Mouse (Mus musculus) liver, postnatal 0 days (tissue): ENCODE data around the gene Glt6d1.

Experiments
- CTCF ChIP-seq: sonication (generic); IDR thresholded peaks from 2 replicates; pipeline ENCODE4 v1.5.1; 2016; ENCODE audit warnings: antibody characterized with exemption, low read depth
- EP300 ChIP-seq: IDR thresholded peaks from 2 replicates; pipeline ENCODE4 v1.6.1; 2016; ENCODE audit warnings: antibody characterized with exemption, low read depth, mild to moderate bottlenecking

DNA sequence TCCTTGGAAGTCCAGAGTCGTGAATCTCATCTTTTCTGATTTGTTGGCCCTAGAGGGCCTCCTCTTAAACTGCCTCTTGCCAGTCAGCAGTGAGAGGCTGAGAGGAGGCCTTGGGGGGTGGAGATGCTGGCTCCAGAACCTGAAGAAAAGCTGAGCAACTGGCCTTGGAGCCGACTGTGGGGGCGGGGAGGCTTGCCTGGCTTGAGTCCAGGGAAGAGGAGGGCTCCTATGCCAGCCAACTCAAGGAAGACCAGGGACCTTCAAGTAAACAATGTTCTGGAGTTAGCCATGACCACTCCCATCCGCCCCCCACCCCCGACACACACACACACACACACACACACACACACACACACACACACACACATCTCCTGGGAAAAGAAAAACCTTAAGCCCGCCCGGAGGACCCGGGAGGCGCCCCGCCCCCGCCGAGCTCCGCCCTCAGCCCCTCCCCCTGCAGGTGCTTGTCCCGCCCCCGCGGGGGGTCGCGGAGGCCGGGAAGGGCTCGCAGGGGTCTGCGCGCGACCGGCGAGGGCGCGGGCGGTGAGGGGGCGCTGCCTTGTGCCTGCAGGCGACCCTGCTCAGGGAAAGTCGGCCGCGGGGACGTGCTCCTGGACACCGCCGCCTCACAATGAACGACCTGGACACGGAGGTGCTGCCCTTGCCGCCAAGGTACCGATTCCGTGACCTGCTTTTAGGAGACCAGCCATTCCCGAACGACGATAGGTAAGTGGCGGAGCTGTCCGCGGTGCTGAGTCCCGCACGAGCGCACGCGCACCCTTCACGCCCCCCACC lies 47.9 kb upstream of the Glt6d1 start, which contains the start of gene Kcnt1:
- TF ChIP-seq CTCF (no peak), EP300 (no peak)
